Mouse (Mus musculus) forebrain, embryonic 10.5 days (tissue): ENCODE results near the gene Prdm13. TPM values are rescaled to one million over a fixed set of nuclear protein-coding genes. Genes with fewer than 3 reads are reported as not detected.

ENCODE experiments used
- DNase-seq: peaks from one replicate; pipeline ENCODE4 v3.0.0-alpha.2; 2017; ENCODE audit warnings: low spot score; ENCODE audit errors: extremely low spot score
- H3K27ac ChIP-seq: fragments of 300-500 bp; sonication (generic); 2 replicates; pipeline ENCODE4 v1.5.1; 2016; ENCODE audit warnings: mild to moderate bottlenecking
- H3K27me3 ChIP-seq: fragments of 300-500 bp; sonication (generic); 2 replicates; pipeline ENCODE4 v1.6.1; 2016; ENCODE audit warnings: mild to moderate bottlenecking; ENCODE audit not compliant: poor library complexity, severe bottlenecking
- H3K36me3 ChIP-seq: fragments of 300-500 bp; sonication (generic); replicated peaks from 2 replicates; pipeline ENCODE4 v1.6.1; 2016; ENCODE audit warnings: mild to moderate bottlenecking, moderate library complexity
- H3K4me1 ChIP-seq: fragments of 300-500 bp; sonication (generic); 2 replicates; pipeline ENCODE4 v1.6.1; 2016
- H3K4me3 ChIP-seq: fragments of 300-500 bp; sonication (generic); 2 replicates; pipeline ENCODE4 v1.5.1; 2016; ENCODE audit warnings: mild to moderate bottlenecking, moderate library complexity
- H3K9me3 ChIP-seq: fragments of 300-500 bp; sonication (generic); 2 replicates; pipeline ENCODE4 v1.6.1; 2016; ENCODE audit warnings: mild to moderate bottlenecking, moderate library complexity
- WGBS: fragments of 180-500 bp; shearing (Covaris S2); methylation state at CpG from one replicate; pipeline ENCODE4 v1.1.7; 2016; 5-methylcytosine and 5-hydroxymethylcytosine counted together
- polyA plus RNA-seq: library from polyadenylated mRNA; unstranded; fragments of >200 nt; fragmentation: Nextera tagmentation; extraction: Ambion mirVana; gene quantifications from 2 replicates; pipeline ENCODE4 v1.2.1, GENCODE M21; 2016

Prdm13 gene
- polyA plus RNA-seq: 0.04 and 0.10 TPM in 2 replicates

DNA sequence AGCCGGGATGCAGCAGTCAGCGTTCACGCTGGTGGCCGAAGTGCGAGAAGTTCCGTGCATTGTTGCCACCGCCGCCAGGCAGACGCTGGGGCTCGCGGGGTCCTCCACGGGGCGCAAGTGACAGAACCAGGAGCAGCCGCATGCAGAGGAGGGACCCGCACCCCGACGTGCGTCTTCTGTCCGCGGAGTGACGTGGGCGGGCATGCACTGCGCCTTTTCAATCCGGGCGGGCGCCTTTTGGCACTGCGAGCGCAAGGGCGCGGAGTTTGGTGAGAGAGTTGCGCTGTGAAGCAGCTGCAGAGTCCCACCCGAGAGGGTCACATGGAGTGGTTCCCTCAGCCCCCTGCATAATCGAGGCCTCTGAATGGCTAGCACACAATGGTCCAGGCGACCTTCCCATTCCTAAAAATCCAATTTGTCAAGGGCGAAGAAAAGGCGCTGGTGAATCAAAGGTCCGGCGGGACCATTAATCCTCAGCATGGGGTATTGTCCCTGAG lies at the start of gene Prdm13:
Gene Prdm13, minus strand, starts transcription at position 369 of the 497 bp plus-strand sequence.
- H3K36me3 ChIP-seq: no peaks in the 10 kb centered on the region
- peaks cover 99% of the 10 kb centered on the region for H3K27me3 ChIP-seq
- under 1% methylated on average over 35 of the region's 38 CpGs for whole genome bisulfite sequencing
- DNase-seq: peak; percentile 55
- H3K9me3 ChIP-seq: no peaks in the 10 kb centered on the region
- no peak within 1 kb of the TSS for H3K27ac ChIP-seq
- peaks cover 69% of the 10 kb centered on the region for H3K4me1 ChIP-seq
- H3K4me3 ChIP-seq: peak within 1 kb of the TSS; percentile 40

DNA sequence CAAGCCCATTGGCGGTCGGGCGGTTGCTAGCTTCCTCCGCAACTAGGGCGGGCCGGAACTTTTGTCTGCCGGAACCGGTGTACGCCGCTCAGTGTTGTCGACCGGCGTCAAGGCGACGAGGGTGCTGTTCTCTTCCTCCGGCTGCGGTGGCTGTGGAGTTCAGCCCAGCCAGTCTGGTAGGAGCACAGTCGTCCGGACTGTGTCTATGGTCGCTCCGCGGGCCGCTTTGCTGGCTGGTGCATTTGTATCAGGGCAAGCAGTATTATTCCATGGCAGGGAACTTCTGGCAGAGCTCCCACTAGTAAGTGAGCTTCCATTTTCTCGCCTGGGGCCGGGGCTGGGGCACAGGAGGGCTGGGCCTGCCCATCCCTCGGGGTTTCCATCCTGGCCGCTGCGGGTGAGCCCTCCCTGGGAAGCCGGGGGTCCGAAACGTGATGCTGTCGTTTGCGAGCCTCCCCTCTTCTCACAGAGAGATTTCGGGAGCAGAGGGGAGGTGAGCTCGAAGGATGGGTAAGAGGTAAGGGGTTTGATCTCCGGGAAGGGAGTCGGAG lies 41.9 kb upstream of the Prdm13 start, which contains the start of gene Ccnc:
Gene Ccnc, plus strand, starts transcription at position 87 of the 551 bp plus-strand sequence.
- peak; percentile 95 for DNase-seq
- Histone ChIP-seq H3K36me3 (peaks cover 9% of the 10 kb centered on the region), H3K27me3 (no peaks in the 10 kb centered on the region), H3K9me3 (no peaks in the 10 kb centered on the region), H3K27ac (peak within 1 kb of the TSS; percentile 89), H3K4me1 (peaks cover 11% of the 10 kb centered on the region), H3K4me3 (peak within 1 kb of the TSS; percentile 89)
- WGBS: under 1% methylated on average over 37 of the region's 37 CpGs

DNA sequence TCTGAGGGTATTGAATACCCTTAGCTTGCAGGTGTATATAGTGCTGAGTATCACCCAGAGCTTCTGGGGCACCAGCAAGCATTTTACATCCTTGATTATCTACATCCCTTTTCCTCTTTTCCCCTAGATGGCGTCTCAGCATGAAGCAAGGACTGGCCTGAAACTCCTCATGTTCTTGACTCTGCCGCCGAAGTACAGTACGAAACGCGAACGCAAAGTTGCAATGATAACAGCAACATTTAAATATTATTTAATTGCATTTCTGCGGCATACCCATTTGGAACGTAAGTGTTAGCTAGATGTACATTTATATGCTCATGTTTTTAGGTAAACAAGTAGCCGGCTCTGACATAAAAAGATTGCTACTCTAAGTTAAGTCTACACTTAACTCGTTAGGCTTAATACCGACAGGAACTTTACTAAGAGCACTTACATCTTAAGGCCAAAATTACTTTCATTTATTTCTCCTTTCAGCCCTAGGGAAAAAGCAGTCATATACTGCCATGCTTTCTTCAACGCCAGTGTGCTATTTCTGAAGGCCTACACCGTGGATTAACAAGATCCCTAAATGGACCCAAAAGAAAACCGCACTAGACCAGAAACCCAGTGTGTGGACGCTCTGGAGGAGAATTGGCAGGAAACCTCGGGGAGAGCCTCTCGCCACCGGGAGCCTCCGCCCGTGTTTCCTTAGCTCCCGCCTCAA lies 41.3 kb upstream of the Prdm13 start:
- DNase-seq: peak; percentile 35
- H3K9me3 ChIP-seq: no peaks in the 10 kb centered on the region
- 1% methylated on average over 22 of the region's 22 CpGs for WGBS
- H3K36me3 ChIP-seq: peaks cover 5% of the 10 kb centered on the region; the same call in 1 of the 2 replicates
- H3K4me1 ChIP-seq: peaks cover 11% of the 10 kb centered on the region
- no peaks in the 10 kb centered on the region for H3K27me3 ChIP-seq
- peak overlapping the region; percentile 89 for H3K4me3 ChIP-seq
- peak overlapping the region; percentile 89 for H3K27ac ChIP-seq

DNA sequence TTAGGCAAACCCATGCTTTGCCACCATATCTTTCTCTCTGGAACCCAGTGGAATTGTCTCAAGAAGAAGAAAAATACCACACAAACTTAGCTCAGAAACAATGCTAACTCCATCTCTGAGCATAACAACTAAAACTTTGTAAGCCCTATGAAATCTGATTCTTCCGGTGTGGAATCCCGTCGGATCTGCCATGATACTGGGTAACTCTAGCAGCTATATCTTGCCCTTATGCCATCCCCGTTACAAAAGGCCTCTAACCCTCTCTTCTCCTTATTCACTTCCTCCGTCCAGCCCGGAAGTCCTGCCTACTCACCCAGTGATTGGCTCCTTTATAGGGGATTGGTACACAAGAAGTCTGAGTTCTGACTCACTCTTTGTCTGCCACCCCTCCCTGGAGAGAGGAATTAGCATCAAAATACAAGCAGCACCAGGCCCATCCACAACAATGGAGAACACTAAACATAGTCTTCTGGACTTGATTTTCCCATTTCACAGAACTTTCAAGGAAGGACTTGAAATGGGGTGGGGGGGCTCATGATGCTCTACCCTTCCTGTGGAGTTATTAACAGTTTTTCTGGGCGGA lies 37.1 kb upstream of the Prdm13 start:
- Histone ChIP-seq H3K4me1 (no peaks in the 10 kb centered on the region), H3K4me3 (peak overlapping the region; percentile 5; the same call in 1 of the 2 replicates), H3K9me3 (no peaks in the 10 kb centered on the region), H3K36me3 (no peaks in the 10 kb centered on the region), H3K27me3 (no peaks in the 10 kb centered on the region), H3K27ac (peak overlapping the region; percentile 15; the same call in 1 of the 2 replicates)
- WGBS: 45% methylated on average over 7 of the region's 7 CpGs
- DNase-seq: peak; percentile 31

DNA sequence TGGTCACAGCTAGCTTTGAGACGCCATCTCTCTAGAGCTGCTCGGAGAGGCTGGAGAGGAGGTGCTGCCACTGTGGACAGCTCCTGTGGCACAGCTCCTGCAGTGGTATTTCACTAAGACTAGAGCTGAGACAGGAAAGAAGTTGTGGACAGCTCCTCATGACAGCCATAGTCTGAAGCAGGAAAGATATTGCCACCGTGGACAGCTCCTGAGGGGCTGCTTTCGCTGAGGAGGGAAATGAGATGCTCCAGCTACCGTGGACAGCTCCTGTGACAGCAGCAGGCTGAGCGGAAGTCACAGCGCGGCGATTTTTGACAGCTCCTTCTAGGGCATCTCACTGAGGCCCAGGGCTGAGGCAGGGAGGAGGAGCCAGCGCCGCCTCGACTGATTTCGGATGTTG lies 26.4 kb upstream of the Prdm13 start:
- no peaks in the 10 kb centered on the region for H3K36me3 ChIP-seq
- peak overlapping the region; percentile 29 for H3K4me3 ChIP-seq
- DNase-seq: peak; percentile 79
- 6% methylated on average over 13 of the region's 13 CpGs for WGBS
- no peak overlapping the region for H3K27ac ChIP-seq
- no peaks in the 10 kb centered on the region for H3K9me3 ChIP-seq
- peaks cover 15% of the 10 kb centered on the region for H3K4me1 ChIP-seq
- peaks cover 16% of the 10 kb centered on the region for H3K27me3 ChIP-seq

DNA sequence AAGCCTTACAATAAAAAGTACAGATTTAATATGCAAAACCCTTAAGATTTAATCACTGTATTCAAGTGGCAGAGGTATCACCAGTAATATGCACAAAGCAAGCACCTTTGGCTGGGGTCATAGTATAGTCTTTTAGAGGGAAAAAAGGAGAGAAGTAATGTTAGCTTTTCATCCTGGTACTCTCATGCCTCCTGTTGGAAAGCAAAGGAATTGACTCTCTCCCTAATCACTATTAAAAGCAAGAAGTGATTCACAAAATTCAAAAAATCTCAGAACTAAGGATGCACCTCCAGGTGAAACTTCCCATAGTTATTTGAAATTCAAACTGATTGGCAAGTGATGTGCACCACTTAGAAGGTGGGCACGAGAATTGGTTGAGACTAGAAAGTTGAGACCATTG lies 19.3 kb upstream of the Prdm13 start:
- no peaks in the 10 kb centered on the region for H3K27me3 ChIP-seq
- no peak for DNase-seq
- 74% methylated on average over 1 of the region's 1 CpGs for WGBS
- no peak overlapping the region for H3K4me3 ChIP-seq
- H3K4me1 ChIP-seq: no peaks in the 10 kb centered on the region
- no peaks in the 10 kb centered on the region for H3K9me3 ChIP-seq
- H3K27ac ChIP-seq: no peak overlapping the region
- no peaks in the 10 kb centered on the region for H3K36me3 ChIP-seq

DNA sequence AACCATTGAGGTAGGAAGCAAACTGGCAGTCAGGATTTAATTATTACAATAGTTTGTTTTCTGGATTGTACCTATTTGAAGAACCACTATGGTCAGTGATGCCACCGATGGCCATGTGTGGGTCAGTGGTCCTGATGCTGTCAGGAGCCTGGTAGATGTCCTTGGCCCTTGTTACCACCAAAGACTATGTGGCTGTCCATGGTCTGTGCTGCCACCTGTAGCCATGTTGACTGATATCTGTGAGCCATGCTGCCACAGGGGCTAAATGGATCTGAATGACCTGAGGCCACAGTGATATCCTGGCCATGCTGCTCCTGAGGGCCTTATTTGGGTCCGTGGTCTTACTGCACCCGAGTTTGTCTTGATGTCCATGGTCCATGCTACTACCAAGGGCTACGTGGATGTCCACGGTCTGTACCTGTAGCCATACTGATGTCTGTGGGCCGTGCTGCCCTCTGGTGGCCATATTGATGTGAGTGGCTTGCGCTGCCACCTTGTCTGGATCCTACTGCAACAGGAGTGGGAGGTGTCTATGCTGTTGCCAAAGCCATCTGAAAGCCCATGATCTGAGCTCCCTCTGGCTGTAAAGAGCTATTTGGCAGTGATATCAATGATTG lies 10.0 kb upstream of the Prdm13 start:
- Histone ChIP-seq H3K4me3 (no peak overlapping the region), H3K27ac (no peak overlapping the region), H3K9me3 (no peaks in the 10 kb centered on the region), H3K4me1 (0 out of 2 replicates have a peak, but pooled peaks cover under 1% of the 10 kb centered on the region), H3K36me3 (no peaks in the 10 kb centered on the region), H3K27me3 (peaks cover 67% of the 10 kb centered on the region)
- WGBS: 34% methylated on average over 7 of the region's 7 CpGs
- peak; percentile 53 for DNase-seq

DNA sequence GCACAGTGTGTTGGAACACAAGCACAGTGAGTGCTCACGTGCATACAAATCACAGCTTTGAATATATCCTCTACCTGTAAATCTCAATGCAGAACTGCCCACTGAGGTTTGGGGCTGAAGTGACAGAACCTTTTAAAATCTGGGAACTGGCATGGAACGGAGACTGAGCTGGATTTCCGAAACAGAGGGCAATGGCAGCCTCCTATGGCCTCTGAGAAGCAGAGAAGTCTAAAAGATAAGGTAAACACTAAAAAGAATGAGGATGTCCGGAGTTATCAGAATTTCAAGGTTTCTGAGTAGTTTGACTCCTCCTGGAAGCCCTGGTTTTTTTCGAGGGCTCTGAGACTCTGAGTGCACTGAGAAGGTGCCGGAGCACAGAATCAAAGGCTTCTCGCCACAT lies 4.5 kb upstream of the Prdm13 start:
- Histone ChIP-seq H3K4me1 (peaks cover 54% of the 10 kb centered on the region), H3K9me3 (no peaks in the 10 kb centered on the region), H3K4me3 (no peak overlapping the region; the same call in 1 of the 2 replicates), H3K27ac (no peak overlapping the region), H3K27me3 (peaks cover 99% of the 10 kb centered on the region), H3K36me3 (no peaks in the 10 kb centered on the region)
- DNase-seq: no peak
- WGBS: 3% methylated on average over 7 of the region's 7 CpGs

DNA sequence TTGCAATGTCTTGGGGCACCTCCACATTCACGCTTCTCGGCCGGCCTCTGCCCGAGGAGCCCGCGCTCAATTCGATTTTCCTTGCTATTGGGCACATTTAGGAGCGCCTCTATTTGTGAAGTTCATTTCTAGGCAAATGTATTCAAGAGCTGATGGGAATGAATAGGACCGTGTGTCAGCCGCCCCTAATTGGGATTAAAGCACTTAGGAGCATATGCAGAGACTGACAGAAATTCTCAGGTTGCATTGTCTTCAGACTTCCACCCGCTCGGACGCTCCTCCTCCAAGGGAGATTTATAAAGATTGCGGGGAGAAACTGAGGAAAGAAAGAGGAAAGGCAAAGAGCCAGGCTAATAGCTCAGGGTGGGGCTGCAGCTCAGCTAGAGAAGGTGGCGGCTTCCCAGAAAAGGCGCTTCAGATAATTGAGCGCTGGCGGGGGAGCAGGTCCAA lies 3.8 kb upstream of the Prdm13 start:
- Histone ChIP-seq H3K9me3 (no peaks in the 10 kb centered on the region), H3K27me3 (peaks cover 99% of the 10 kb centered on the region), H3K27ac (no peak overlapping the region), H3K36me3 (no peaks in the 10 kb centered on the region), H3K4me3 (peak overlapping the region; percentile 61; the same call in 1 of the 2 replicates), H3K4me1 (peaks cover 61% of the 10 kb centered on the region)
- peak; percentile 66 for DNase-seq
- WGBS: under 1% methylated on average over 18 of the region's 18 CpGs

DNA sequence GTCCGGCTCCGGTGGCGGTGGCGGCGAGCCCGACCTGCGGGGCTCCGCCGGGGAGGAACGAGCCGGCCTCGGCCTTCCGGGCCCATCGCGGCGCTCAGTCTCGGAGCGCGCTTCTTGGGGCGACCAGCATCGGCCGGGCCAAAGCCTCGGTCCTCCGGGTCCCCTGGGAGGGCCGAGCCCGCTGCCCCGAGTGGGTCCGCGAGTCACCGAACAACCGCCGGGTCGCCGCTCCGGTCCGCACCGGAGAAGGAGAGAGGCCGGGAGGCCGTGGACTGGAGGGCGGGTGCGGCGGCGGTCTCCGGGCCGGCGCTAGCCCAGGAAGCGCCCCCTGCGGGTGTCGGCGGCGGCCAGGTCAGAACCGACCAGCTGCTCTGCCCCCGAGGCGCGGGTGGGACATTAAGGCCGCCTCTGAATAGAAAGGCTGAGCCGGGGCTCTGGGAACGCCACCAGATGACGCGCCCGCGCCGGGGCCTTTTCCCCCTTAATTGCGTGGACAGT lies 3.0 kb upstream of the Prdm13 start:
- Histone ChIP-seq H3K9me3 (no peaks in the 10 kb centered on the region), H3K27ac (peak overlapping the region; percentile 85), H3K4me1 (peaks cover 69% of the 10 kb centered on the region), H3K27me3 (peaks cover 99% of the 10 kb centered on the region), H3K36me3 (no peaks in the 10 kb centered on the region), H3K4me3 (peak overlapping the region; percentile 61)
- WGBS: under 1% methylated on average over 60 of the region's 64 CpGs
- peak; percentile 71 for DNase-seq

DNA sequence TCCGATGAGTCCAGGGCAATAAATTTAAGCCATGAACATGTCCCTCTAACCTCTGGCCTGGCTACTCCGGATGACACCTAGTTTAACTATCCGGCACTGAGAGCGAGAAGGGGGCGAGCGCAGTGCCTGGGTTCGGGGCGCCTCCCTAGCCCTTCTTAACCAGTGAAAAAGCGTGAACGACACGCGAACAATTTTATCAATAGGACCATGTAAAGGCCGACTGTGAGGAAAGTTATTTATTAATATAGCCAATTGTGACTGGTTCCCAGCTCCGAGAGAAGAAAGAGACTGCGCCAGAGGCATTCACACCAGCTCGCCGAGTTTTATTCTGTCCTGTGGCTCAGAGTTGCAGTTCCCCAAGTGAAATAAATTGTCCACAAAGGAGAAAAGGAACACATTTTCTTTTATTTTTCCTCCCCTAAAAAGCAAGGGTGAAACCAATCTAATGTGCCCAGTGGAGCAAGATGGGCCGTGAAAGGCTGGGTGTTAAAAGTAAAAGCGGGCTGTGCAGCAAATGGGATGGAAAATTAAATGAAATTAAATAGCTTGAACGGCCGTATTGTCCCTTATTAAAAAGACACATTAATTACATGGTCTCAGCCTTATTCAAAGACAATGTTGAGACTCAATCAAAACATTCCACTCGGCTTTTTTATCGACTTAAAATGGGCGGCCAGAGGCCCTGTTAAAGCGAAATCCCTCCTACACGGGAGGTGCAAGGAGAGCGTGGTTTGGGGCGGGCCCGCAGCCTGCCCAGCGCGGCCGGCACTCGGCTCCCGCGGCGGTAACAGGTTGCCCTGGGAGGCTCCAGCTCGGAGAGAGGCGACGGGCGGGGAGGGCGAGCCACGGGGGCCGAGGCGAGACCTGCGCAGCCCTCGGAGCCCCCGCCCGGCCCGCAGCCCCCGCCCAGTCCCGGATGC lies 2.3 kb upstream of the Prdm13 start:
- Histone ChIP-seq H3K27ac (peak overlapping the region; percentile 85), H3K4me1 (peaks cover 70% of the 10 kb centered on the region)
- WGBS: under 1% methylated on average over 51 of the region's 51 CpGs

More for the DNA sequence above, 2.3 kb upstream of the Prdm13 start:
- Histone ChIP-seq H3K36me3 (no peaks in the 10 kb centered on the region), H3K9me3 (no peaks in the 10 kb centered on the region), H3K27me3 (peaks cover 99% of the 10 kb centered on the region), H3K4me3 (peak overlapping the region; percentile 61)
- peak; percentile 71 for DNase-seq
